Mouse (Mus musculus): ENCODE results near the gene Kat8.

GRCm38 (mm10) chr7:127922451-127923275 is 10.3 kb downstream of the Kat8 start:
- TF ChIP-seq CTCF (IDR thresholded peaks at IDR 0.05; ENCODE audit: extremely low read depth, insufficient read depth, insufficient read length, insufficient replicate concordance) (no peak), POLR2A (IDR thresholded peaks at IDR 0.05; ENCODE audit: low read depth, low read length) (no peak)
